Mouse (Mus musculus) urinary bladder, adult 18-20 months (tissue): ENCODE results near the gene Gpr153.
A peak's percentile ranks its signal among the peaks of the same experiment; 100 is the strongest.

Source experiments
- DNase-seq, 2 experiments: peaks; one replicate each; pipeline ENCODE4 v3.0.0; 2022; ENCODE audit warnings: low spot score in 2 of 2, mixed read lengths in 2 of 2

Gpr153 gene

GRCm38 (mm10) chr4:152264867-152265568, 9.0 kb upstream of the Gpr153 start:
- DNase-seq = no peak

GRCm38 (mm10) chr4:152265791-152266190, 8.2 kb upstream of the Gpr153 start:
- no peak for DNase-seq

- no peak for DNase-seq
Measured at GRCm38 (mm10) chr4:152266236-152266895, 7.7 kb upstream of the Gpr153 start.

- no peak for DNase-seq
Measured at GRCm38 (mm10) chr4:152267748-152268369, 6.2 kb upstream of the Gpr153 start.

- no peak for DNase-seq
Measured at GRCm38 (mm10) chr4:152269967-152270366, 4.1 kb upstream of the Gpr153 start.

- no peak for DNase-seq
Measured at GRCm38 (mm10) chr4:152270599-152270998, 3.4 kb upstream of the Gpr153 start.

GRCm38 (mm10) chr4:152271334-152271733, 2.7 kb upstream of the Gpr153 start:
- no peak for DNase-seq

GRCm38 (mm10) chr4:152272006-152272405, 2.0 kb upstream of the Gpr153 start:
- DNase-seq = no peak

GRCm38 (mm10) chr4:152272449-152273049, 1.5 kb upstream of the Gpr153 start:
- DNase-seq = peak in 1 of 2 experiments; percentile 69

GRCm38 (mm10) chr4:152273191-152273590, 841 bp upstream of the Gpr153 start:
- DNase-seq = no peak

- peak in 1 of 2 experiments; percentile 41 for DNase-seq
Measured at GRCm38 (mm10) chr4:152274681-152275131, 674 bp downstream of the Gpr153 start.

- DNase-seq = no peak
Measured at GRCm38 (mm10) chr4:152276389-152277347, 2.6 kb downstream of the Gpr153 start.

GRCm38 (mm10) chr4:152277916-152278315, 3.9 kb downstream of the Gpr153 start:
- DNase-seq = no peak

- DNase-seq = no peak
Measured at GRCm38 (mm10) chr4:152278986-152279385, 5.0 kb downstream of the Gpr153 start.

- DNase-seq = no peak
Measured at GRCm38 (mm10) chr4:152281601-152282000, 7.6 kb downstream of the Gpr153 start.

- no peak for DNase-seq
Measured at GRCm38 (mm10) chr4:152282721-152283120, 8.7 kb downstream of the Gpr153 start.

GRCm38 (mm10) chr4:152283186-152283950, 9.3 kb downstream of the Gpr153 start:
- peak; percentile 72 to 76 for DNase-seq

GRCm38 (mm10) chr4:152285505-152285904, 11.5 kb downstream of the Gpr153 start:
- DNase-seq = peak; percentile 43

- DNase-seq = no peak
Measured at GRCm38 (mm10) chr4:152286183-152286582, 12.2 kb downstream of the Gpr153 start.

- no peak for DNase-seq
Measured at GRCm38 (mm10) chr4:152286887-152287286, 12.9 kb downstream of the Gpr153 start.
